Mouse (Mus musculus): ENCODE results near the gene Gm3618.
"Not testable (repeated sequence)": the region's sequence is repeated elsewhere in the genome, so short reads cannot be mapped to it uniquely, and the experiment has no call there.

Gm3618 gene

DNA sequence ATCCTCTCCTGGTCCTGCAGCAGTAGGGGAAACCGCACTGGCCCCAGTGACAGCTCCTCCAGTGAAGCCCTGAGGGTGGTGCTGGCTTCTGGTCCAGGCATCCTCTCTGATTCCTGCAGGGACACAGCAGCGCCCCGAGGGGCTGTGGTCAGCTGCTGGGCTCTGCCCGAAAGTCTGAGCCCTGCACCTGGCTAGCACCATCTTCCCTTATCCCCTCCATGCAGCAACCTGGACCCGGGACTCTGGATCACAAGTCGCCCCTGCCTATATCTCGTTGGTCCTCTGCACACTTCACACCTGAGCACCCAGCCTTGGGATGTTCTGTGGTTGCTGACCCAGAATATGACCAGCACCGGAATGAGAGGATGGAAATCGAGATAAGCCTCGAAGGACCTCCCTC, at the start of gene Gm3618:
Gm3618 (minus strand) TSS at position 101 of the 400 bp plus-strand sequence.
- not testable (repeated sequence) for DNase-seq

DNA sequence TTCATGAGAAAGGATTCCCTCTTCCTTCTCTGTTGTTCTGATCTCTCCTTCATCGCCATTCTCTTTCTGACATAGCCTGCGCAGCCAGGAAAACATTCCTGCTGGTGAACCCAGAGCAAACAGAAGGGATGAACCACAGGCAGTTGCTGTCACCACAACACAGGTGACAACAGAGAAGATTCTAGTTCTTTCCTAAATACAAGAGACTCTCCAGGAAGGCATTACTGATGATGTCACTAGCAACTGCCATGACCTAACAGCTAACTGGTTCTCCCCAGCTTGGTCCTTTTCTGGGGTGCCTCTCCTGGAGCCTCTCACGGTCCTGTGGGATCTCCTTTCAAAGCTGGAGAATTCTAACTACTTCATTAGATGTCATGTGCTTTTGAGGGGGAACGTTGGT, 46.7 kb upstream of the Gm3618 start, which contains the start of gene Gm16440:
Gm16440 (minus strand) TSS at position 101 of the 400 bp plus-strand sequence.
- not testable (repeated sequence) for DNase-seq

DNA sequence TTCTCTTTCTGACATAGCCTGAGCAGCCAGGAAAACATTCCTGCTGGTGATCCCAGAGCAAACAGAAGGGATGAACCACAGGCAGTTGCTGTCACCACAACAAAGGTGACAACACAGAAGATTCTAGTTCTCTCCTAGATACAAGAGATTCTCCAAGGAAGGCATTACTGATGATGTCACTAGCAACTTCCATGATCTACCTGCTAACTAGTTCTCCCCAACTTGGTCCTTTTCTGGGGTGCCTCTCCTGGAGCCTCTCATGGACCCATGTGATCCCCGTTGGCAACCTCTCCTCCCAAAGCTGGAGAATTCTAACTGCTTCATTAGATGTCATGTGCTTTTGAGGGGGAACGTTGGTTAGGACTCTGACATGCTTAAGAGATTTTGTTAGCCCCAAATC, 38.7 kb downstream of the Gm3618 start, which contains the start of gene Gm21103:
Gm21103 (minus strand) TSS at position 101 of the 400 bp plus-strand sequence.
- DNase-seq: not testable (repeated sequence)

DNA sequence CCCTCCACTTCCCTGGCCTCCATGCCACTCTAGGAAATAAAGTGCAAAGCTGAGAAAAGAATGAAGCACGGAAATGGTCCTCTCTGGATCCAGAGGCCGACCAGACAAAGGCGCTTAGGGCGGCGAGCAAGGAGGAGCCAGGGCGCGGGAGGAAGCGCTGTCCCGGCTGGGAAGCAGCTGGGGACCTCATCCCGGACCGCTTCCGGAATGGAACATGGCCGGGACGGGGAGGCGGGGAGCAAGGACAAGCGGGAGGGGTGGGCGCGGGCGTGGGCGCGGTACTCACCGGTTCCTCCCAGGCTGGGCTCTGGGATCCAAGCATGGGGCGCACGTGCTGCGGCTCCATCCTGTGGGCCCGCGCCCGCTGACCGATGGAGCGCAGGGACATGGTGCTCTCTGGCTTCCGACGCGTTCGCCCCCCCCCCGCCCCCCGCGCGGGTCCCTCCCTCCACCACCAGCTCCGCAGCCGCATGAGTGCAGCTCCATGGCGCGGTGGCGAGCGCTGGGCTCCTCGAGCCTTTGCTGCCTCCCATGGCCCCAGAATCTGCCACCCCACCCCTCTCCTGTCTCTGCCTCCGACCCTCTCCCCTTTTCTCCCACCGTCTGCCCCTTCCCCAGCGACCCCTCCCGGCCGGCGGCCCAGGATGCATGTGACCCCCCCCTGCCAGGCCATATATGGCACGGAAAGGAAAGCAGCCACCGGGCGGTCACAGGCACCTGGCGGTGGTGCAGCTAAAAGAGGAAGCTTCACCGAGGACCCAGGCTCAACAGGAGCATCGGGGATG, 56.4 kb downstream of the Gm3618 start, which contains the start of gene Gm3411:
Gm3411 (minus strand) TSS at position 320 of the 785 bp plus-strand sequence.
- peak; percentile 22 for DNase-seq

Data from liver (tissue).